Mouse (Mus musculus): ENCODE measurements around the gene Iqcd. TPM values are rescaled to one million over a fixed set of nuclear protein-coding genes. Genes with fewer than 3 reads are reported as not detected.

The Iqcd gene
- polyA plus RNA-seq, 1 experiment from 2014 or later: 1.4 TPM

Other genes with a start within 250 kb of the Iqcd start
- 23.8 and 26.6 TPM in 2 replicates for gene Lhx5, start 157.3 kb upstream of the Iqcd start, polyA plus RNA-seq (2016; fragmentation: Nextera tagmentation; extraction: Ambion mirVana)
- 4.5 and 5.1 TPM in 2 replicates for gene Sdsl, start 116.2 kb upstream of the Iqcd start, polyA plus RNA-seq (2016; fragmentation: Nextera tagmentation; extraction: Ambion mirVana)
- gene Sds, start 112.5 kb upstream of the Iqcd start, polyA plus RNA-seq (2016; fragmentation: Nextera tagmentation; extraction: Ambion mirVana): not detected in 2 replicates
- 25.9 and 26.6 TPM in 2 replicates for gene Plbd2, start 85.4 kb upstream of the Iqcd start, polyA plus RNA-seq (2016; fragmentation: Nextera tagmentation; extraction: Ambion mirVana)
- gene Slc8b1, start 77.8 kb upstream of the Iqcd start, polyA plus RNA-seq (2016; fragmentation: Nextera tagmentation; extraction: Ambion mirVana): 2.3 and 2.8 TPM in 2 replicates
- 11.8 and 15.1 TPM in 2 replicates for gene Tpcn1, start 343 bp upstream of the Iqcd start, polyA plus RNA-seq (2016; fragmentation: Nextera tagmentation; extraction: Ambion mirVana)
- 13.6 and 16.6 TPM in 2 replicates for gene Rita1, start 23.6 kb downstream of the Iqcd start, polyA plus RNA-seq (2016; fragmentation: Nextera tagmentation; extraction: Ambion mirVana)
- gene Ddx54, start 23.7 kb downstream of the Iqcd start, polyA plus RNA-seq (2016; fragmentation: Nextera tagmentation; extraction: Ambion mirVana): 50.7 and 52.6 TPM in 2 replicates
- 0.28 TPM in 1 of 2 replicates, not detected in the other for gene Cfap73, start 45.2 kb downstream of the Iqcd start, polyA plus RNA-seq (2016; fragmentation: Nextera tagmentation; extraction: Ambion mirVana)
- gene Rasal1, start 59.8 kb downstream of the Iqcd start, polyA plus RNA-seq (2016; fragmentation: Nextera tagmentation; extraction: Ambion mirVana): 0.17 and 0.20 TPM in 2 replicates
- gene Dtx1, start 122.9 kb downstream of the Iqcd start, polyA plus RNA-seq (2016; fragmentation: Nextera tagmentation; extraction: Ambion mirVana): 17.1 and 18.1 TPM in 2 replicates
- gene Oas2, start 160.8 kb downstream of the Iqcd start, polyA plus RNA-seq (2016; fragmentation: Nextera tagmentation; extraction: Ambion mirVana): 0.10 and 0.17 TPM in 2 replicates
- 0.09 and 0.12 TPM in 2 replicates for gene Oas3, start 188.6 kb downstream of the Iqcd start, polyA plus RNA-seq (2016; fragmentation: Nextera tagmentation; extraction: Ambion mirVana)
- gene Oas1e, start 206.5 kb downstream of the Iqcd start, polyA plus RNA-seq (2016; fragmentation: Nextera tagmentation; extraction: Ambion mirVana): 0.10 TPM in 1 of 2 replicates, not detected in the other
- 0.49 and 0.51 TPM in 2 replicates for gene Oas1c, start 223.5 kb downstream of the Iqcd start, polyA plus RNA-seq (2016; fragmentation: Nextera tagmentation; extraction: Ambion mirVana)

All from forebrain, embryonic 12.5 days (tissue).